Mouse (Mus musculus) embryonic stem cell, embryonic (primary cell): ENCODE data around the gene Gnl3l.

Experiments used
- CTCF ChIA-PET, 4 experiments: fragments of 300-600 bp in 2 of 4; fragments of 350-600 bp in 2 of 4; sonication (Branson Sonifier 250); formaldehyde crosslinking; loops; one replicate each; lab custom pipeline; 2022; ENCODE audit warnings: inconsistent platforms in 2 of 4; lab: Charles Lee
- POLR2A ChIA-PET, 4 experiments: fragments of 300-600 bp in 2 of 4; fragments of 350-600 bp in 2 of 4; sonication (Branson Sonifier 250); formaldehyde crosslinking; loops; one replicate each; lab custom pipeline; 2022; ENCODE audit warnings: antibody characterized with exemption in 4 of 4, inconsistent platforms in 1 of 4; lab: Charles Lee

Gnl3l gene

GRCm38 (mm10) chrX:151016938-151017877 lies at the start of gene Gnl3l:
TSS of gene Gnl3l (minus strand) at chrX:151017322.
- POLR2A ChIA-PET: interaction anchor here (0.6 to 6.5 kb wide), 111 partner anchors 8 to 1764 kb away, joined by 3 to 345 read pairs (median 4); partner anchors contain the start of genes Pfkfb1 (in 3 of the 4), Fam120c (in 2 of the 4), Fgd1 (in 2 of the 4) and Phf8 (in 2 of the 4)
- CTCF ChIA-PET: interaction anchor here (0.6 to 2.0 kb wide), 30 partner anchors 8 to 784 kb away, joined by 3 to 18 read pairs (median 4); partner anchors contain the start of genes Fgd1 (in 1 of the 4) and Huwe1 (in 1 of the 4)

- ChIA-PET POLR2A (interaction anchor here (0.6 to 3.7 kb wide), 15 partner anchors 10 to 625 kb away, joined by 3 to 15 read pairs (median 4); partner anchors contain the start of gene Gnl3l (in 2 of the 4)), CTCF (no interaction called here)
These were observed 49.0 kb upstream of the Gnl3l start for GRCm38 (mm10) chrX:151066071-151066666.

- ChIA-PET CTCF (interaction anchor here in 1 of 4 experiments (0.5 kb wide), 1 partner anchor 27 kb away, joined by 3 read pairs; no protein-coding TSS in a partner anchor), POLR2A (interaction anchor here in 2 of 4 experiments (0.8 to 3.5 kb wide), 5 partner anchors 12 to 52 kb away, joined by 3 to 28 read pairs (median 4); partner anchors contain the start of gene Gnl3l (in 1 of the 2))
These were observed 44.6 kb upstream of the Gnl3l start for GRCm38 (mm10) chrX:151061615-151062299.

GRCm38 (mm10) chrX:151059346-151059745 lies 42.2 kb upstream of the Gnl3l start:
- ChIA-PET CTCF (no interaction called here), POLR2A (interaction anchor here in 2 of 4 experiments (0.9 to 3.5 kb wide), 9 partner anchors 10 to 43 kb away, joined by 3 to 28 read pairs (median 5); partner anchors contain the start of genes Gnl3l (in 2 of the 2) and Fgd1 (in 1 of the 2))

GRCm38 (mm10) chrX:151055559-151055958 lies 38.4 kb upstream of the Gnl3l start:
- POLR2A ChIA-PET: interaction anchor here in 3 of 4 experiments (0.6 to 2.5 kb wide), 17 partner anchors 9 to 41 kb away, joined by 3 to 19 read pairs (median 4); partner anchors contain the start of genes Gnl3l (in 3 of the 3) and Tsr2 (in 1 of the 3)
- CTCF ChIA-PET: interaction anchor here in 2 of 4 experiments (0.6 to 0.8 kb wide), 2 partner anchors 39 to 289 kb away, joined by 3 to 4 read pairs; partner anchors contain the start of genes Fam120c (in 1 of the 2) and Gnl3l (in 1 of the 2)

- CTCF ChIA-PET: interaction anchor here in 2 of 4 experiments (0.5 to 1.0 kb wide), 2 partner anchors 49 to 94 kb away, joined by 3 read pairs; no protein-coding TSS in a partner anchor
- POLR2A ChIA-PET: interaction anchor here in 3 of 4 experiments (0.6 to 6.5 kb wide), 13 partner anchors 10 to 66 kb away, joined by 3 to 87 read pairs (median 6); partner anchors contain the start of genes Gnl3l (in 3 of the 3) and Tsr2 (in 1 of the 3)
These were observed 37.4 kb upstream of the Gnl3l start for GRCm38 (mm10) chrX:151054489-151054888.

- CTCF ChIA-PET: interaction anchor here in 3 of 4 experiments (1.3 to 3.7 kb wide), 4 partner anchors 31 to 34 kb away, joined by 3 to 18 read pairs (median 6); partner anchors contain the start of gene Gnl3l (in 3 of the 3)
These were observed 33.2 kb upstream of the Gnl3l start for GRCm38 (mm10) chrX:151050337-151050736.

GRCm38 (mm10) chrX:151049661-151050215 lies 32.6 kb upstream of the Gnl3l start:
- ChIA-PET POLR2A (interaction anchor here (0.6 to 13.6 kb wide), 59 partner anchors 8 to 1602 kb away, joined by 3 to 345 read pairs (median 5); partner anchors contain the start of genes Gnl3l (in 4 of the 4), Fam120c (in 2 of the 4), Phf8 (in 2 of the 4) and Pfkfb1 (in 1 of the 4)), CTCF (interaction anchor here in 3 of 4 experiments (0.7 to 3.7 kb wide), 5 partner anchors 13 to 33 kb away, joined by 3 to 18 read pairs (median 5); partner anchors contain the start of gene Gnl3l (in 3 of the 3))

More at GRCm38 (mm10) chrX:151050337-151050736, 33.2 kb upstream of the Gnl3l start:
- POLR2A ChIA-PET: interaction anchor here (0.6 to 13.6 kb wide), 46 partner anchors 8 to 1602 kb away, joined by 3 to 345 read pairs (median 7); partner anchors contain the start of genes Gnl3l (in 4 of the 4), Fam120c (in 1 of the 4), Pfkfb1 (in 1 of the 4) and Phf8 (in 1 of the 4)

GRCm38 (mm10) chrX:151047431-151048058 lies 30.4 kb upstream of the Gnl3l start:
- ChIA-PET POLR2A (interaction anchor here in 3 of 4 experiments (0.6 to 13.6 kb wide), 15 partner anchors 8 to 756 kb away, joined by 3 to 345 read pairs (median 5); partner anchors contain the start of genes Gnl3l (in 3 of the 3) and Phf8 (in 1 of the 3)), CTCF (interaction anchor here in 2 of 4 experiments (1.5 to 3.7 kb wide), 2 partner anchors 30 to 31 kb away, joined by 4 to 18 read pairs; partner anchors contain the start of gene Gnl3l (in 2 of the 2))

- ChIA-PET CTCF (interaction anchor here in 2 of 4 experiments (0.6 to 3.7 kb wide), 6 partner anchors 24 to 1086 kb away, joined by 3 to 18 read pairs (median 4); partner anchors contain the start of gene Gnl3l (in 2 of the 2)), POLR2A (interaction anchor here in 3 of 4 experiments (0.6 to 13.6 kb wide), 50 partner anchors 9 to 756 kb away, joined by 3 to 345 read pairs (median 4); partner anchors contain the start of genes Gnl3l (in 3 of the 3) and Phf8 (in 1 of the 3))
These were observed 29.8 kb upstream of the Gnl3l start for GRCm38 (mm10) chrX:151046777-151047430.

- ChIA-PET POLR2A (interaction anchor here in 3 of 4 experiments (0.6 to 13.6 kb wide), 49 partner anchors 9 to 757 kb away, joined by 3 to 345 read pairs (median 4); partner anchors contain the start of genes Gnl3l (in 3 of the 3) and Phf8 (in 1 of the 3)), CTCF (interaction anchor here in 2 of 4 experiments (0.6 to 1.6 kb wide), 5 partner anchors 24 to 1086 kb away, joined by 3 to 11 read pairs (median 4); partner anchors contain the start of gene Gnl3l (in 2 of the 2))
These were observed 29.2 kb upstream of the Gnl3l start for GRCm38 (mm10) chrX:151046321-151046720.

GRCm38 (mm10) chrX:151045850-151046249 lies 28.7 kb upstream of the Gnl3l start, which contains the start of gene Fgd1:
TSS of gene Fgd1 (plus strand) at chrX:151046150.
- POLR2A ChIA-PET: interaction anchor here in 3 of 4 experiments (0.8 to 13.6 kb wide), 17 partner anchors 9 to 123 kb away, joined by 3 to 345 read pairs (median 5); partner anchors contain the start of gene Gnl3l (in 2 of the 3)
- CTCF ChIA-PET: interaction anchor here in 1 of 4 experiments (0.7 to 1.6 kb wide), 2 partner anchors 29 to 83 kb away, joined by 3 to 11 read pairs; partner anchors contain the start of gene Gnl3l

- ChIA-PET CTCF (no interaction called here), POLR2A (interaction anchor here (0.7 to 13.6 kb wide), 15 partner anchors 8 to 1740 kb away, joined by 3 to 345 read pairs (median 4); partner anchors contain the start of genes Gnl3l (in 3 of the 4), Gpr143 (in 1 of the 4) and Phf8 (in 1 of the 4))
These were observed 24.1 kb upstream of the Gnl3l start for GRCm38 (mm10) chrX:151041223-151041622.

GRCm38 (mm10) chrX:151031400-151031799 lies 14.3 kb upstream of the Gnl3l start:
- CTCF ChIA-PET: no interaction called here
- POLR2A ChIA-PET: interaction anchor here in 1 of 4 experiments (0.8 kb wide), 1 partner anchor 14 kb away, joined by 3 read pairs; the partner anchor contains the start of gene Gnl3l
